Mouse (Mus musculus): ENCODE results near the gene 4931406P16Rik.

GRCm38 (mm10) chr7:34246870-34247499, 66.4 kb downstream of the 4931406P16Rik start:
- TF ChIP-seq POLR2A (IDR thresholded peaks at IDR 0.05; ENCODE audit: control insufficient read depth, low read depth, low read length) (no peak), CTCF (IDR thresholded peaks at IDR 0.05; ENCODE audit: control insufficient read depth, insufficient read depth, insufficient replicate concordance, low read depth, low read length) (no peak)

Data from testis, adult 2 months (tissue).